Mouse (Mus musculus) MEL (cell line): ENCODE data around the gene Marc1.

ENCODE experiments used
- CTCF ChIP-seq, 3 experiments: IDR thresholded peaks in 2 of 3; conservative IDR thresholded peaks in 1 of 3; 2 replicates each; pipeline ENCODE4 v1.5.1; 2011 to 2012; ENCODE audit warnings: low read length in 3 of 3, low read depth in 2 of 3, mild to moderate bottlenecking in 2 of 3, improper control_type of control experiment in 1 of 3, inconsistent platforms in 1 of 3, mixed read lengths in 1 of 3, moderate library complexity in 1 of 3; ENCODE audit not compliant: control insufficient read depth in 1 of 3, insufficient read depth in 1 of 3, poor library complexity in 1 of 3, severe bottlenecking in 1 of 3
- E2F4 ChIP-seq: IDR thresholded peaks from 2 replicates; pipeline ENCODE4 v1.6.1; 2011; ENCODE audit warnings: low read depth, low read length, improper control_type of control experiment, borderline replicate concordance
- HCFC1 ChIP-seq: IDR thresholded peaks from 2 replicates; pipeline ENCODE4 v1.6.1; 2012; ENCODE audit warnings: low read depth, mild to moderate bottlenecking, inconsistent platforms, low read length, improper control_type of control experiment, moderate library complexity
- KAT2A ChIP-seq: conservative IDR thresholded peaks from 2 replicates; pipeline ENCODE4 v1.6.1; 2012; ENCODE audit warnings: low read depth, low read length, improper control_type of control experiment, inconsistent platforms
- POLR2A ChIP-seq, 2 experiments: IDR thresholded peaks; 2 replicates each; pipeline ENCODE4 v1.6.1; 2011 to 2012; ENCODE audit warnings: low read length in 2 of 2, mild to moderate bottlenecking in 2 of 2, control low read depth in 1 of 2, improper control_type of control experiment in 1 of 2, low read depth in 1 of 2, moderate library complexity in 1 of 2; ENCODE audit not compliant: control insufficient read depth in 1 of 2, insufficient read depth in 1 of 2, poor library complexity in 1 of 2
- TBP ChIP-seq: IDR thresholded peaks from 2 replicates; pipeline ENCODE4 v1.8.0; 2011; ENCODE audit warnings: low read depth, low read length, improper control_type of control experiment
- TCF12 ChIP-seq: IDR thresholded peaks from 2 replicates; pipeline ENCODE4 v1.6.1; 2014; ENCODE audit warnings: low read depth, mild to moderate bottlenecking, inconsistent platforms, low read length, improper control_type of control experiment, moderate library complexity
- UBTF ChIP-seq: IDR thresholded peaks from 2 replicates; pipeline ENCODE4 v1.6.1; 2012; ENCODE audit warnings: low read depth, mild to moderate bottlenecking, inconsistent platforms, low read length, improper control_type of control experiment, moderate library complexity, borderline replicate concordance; ENCODE audit not compliant: insufficient read depth

DNA sequence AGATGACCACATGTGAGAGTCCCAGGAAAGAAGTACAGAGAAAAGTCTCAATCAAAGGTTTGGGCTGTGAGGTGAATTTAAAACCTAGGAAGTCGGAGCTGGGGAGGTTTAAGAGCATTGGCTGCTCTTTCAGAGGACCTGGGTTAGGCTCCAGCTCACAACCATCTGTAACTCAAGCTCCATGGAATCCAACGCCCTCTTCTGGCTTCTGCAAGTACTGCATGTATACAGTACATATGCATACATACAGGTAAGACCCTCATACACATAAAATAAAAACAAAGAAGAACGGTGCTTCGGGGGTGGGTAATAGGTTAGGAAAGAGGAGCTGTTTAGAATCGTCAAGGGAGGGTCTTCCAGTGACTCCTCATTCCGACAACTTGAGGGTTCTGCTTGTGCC lies 6.7 kb upstream of the Marc1 start:
- TF ChIP-seq TCF12 (no peak), UBTF (no peak), HCFC1 (no peak), KAT2A (no peak), TBP (no peak), POLR2A (IDR thresholded peaks at IDR 0.05; ENCODE audit: control insufficient read depth in 1 of 2, insufficient read depth in 1 of 2, low read depth in 1 of 2, low read length in 2 of 2, poor library complexity in 1 of 2) (no peak), CTCF (IDR thresholded peaks at IDR 0.05 in 2 of 3, conservative IDR thresholded peaks at IDR 0.05 in 1 of 3; ENCODE audit: control insufficient read depth in 1 of 3, insufficient read depth in 1 of 3, low read depth in 2 of 3, low read length in 3 of 3, poor library complexity in 1 of 3, severe bottlenecking in 1 of 3) (peak; percentile 23 to 61 (median 39); a peak in 3 of 6 replicates), E2F4 (no peak)
